Mouse (Mus musculus): ENCODE data around the gene Lcp2. TPM values are rescaled to one million over a fixed set of nuclear protein-coding genes. Genes with fewer than 3 reads are reported as not detected.

Gene Lcp2
- total and polyA plus RNA-seq, 3 experiments, result 55.7 to 70.0 (median 66.4) TPM

DNA sequence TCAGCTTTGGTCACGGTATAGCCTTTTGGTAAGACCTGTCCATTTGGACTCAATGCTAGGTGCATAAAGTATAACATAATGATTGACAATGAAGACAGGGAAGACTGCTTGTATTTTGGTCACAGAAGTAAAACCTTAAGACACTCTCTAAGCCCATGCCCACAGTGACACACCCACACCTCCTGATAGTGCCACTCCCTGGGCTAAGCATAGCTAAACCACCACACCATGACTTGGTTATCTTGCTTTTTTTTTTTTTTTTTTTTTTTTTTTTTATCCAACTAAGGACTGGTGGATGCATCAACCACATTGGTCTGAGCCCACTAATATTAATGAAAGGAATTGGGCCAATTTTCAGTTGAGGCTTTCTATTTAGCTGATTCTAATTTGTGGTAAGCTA lies 62.5 kb downstream of the Lcp2 start (continued):
- peak; percentile 51; the same call in 1 of the 2 replicates for TF ChIP-seq HCFC1 (IDR thresholded peaks at IDR 0.05; ENCODE audit: low read depth, low read length)

DNA sequence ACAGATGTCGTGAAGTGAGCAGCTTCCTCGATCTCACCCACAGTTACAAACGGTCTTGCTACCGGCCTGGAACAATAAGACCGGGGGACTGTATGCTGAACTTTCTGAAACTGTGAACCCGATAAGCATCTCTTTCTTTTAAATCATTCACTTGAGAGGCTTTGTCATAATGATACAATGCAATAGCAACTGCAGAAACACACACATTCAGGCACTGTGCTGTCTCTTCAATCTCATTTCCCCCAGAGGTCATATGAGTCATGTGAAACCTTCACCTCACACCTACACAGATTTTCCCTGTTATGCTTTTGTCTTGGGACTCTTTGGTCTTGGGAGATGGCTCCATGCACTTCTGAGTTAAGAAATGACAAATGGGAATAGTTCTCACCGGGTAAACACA lies 65.2 kb downstream of the Lcp2 start:
- Histone ChIP-seq H3K27ac (ENCODE audit: control insufficient read depth, low read depth, low read length) (no peak overlapping the region), H3K27me3 (ENCODE audit: control insufficient read depth in 1 of 2, insufficient read depth in 2 of 2, low read length in 2 of 2) (no peaks in the 10 kb centered on the region), H3K9me3 (replicated peaks; ENCODE audit: insufficient read depth, low read length) (no peaks in the 10 kb centered on the region), H3K9ac (ENCODE audit: control insufficient read depth, low read depth, low read length, poor library complexity, severe bottlenecking) (no peak overlapping the region), H3K79me2 (ENCODE audit: control insufficient read depth, insufficient read depth, low read length, poor library complexity) (no peaks in the 10 kb centered on the region), H3K36me3 (ENCODE audit: control insufficient read depth in 1 of 2, insufficient read depth in 2 of 2, low read length in 2 of 2) (peaks cover 0 to 27% of the 10 kb centered on the region in 2 experiments; a peak in 2 of 4 replicates), H3K4me3 (ENCODE audit: control insufficient read depth in 1 of 2, insufficient read depth in 1 of 2, low read depth in 2 of 2, low read length in 2 of 2) (no peak overlapping the region), H3K4me1 (ENCODE audit: control insufficient read depth in 1 of 2, insufficient read depth in 2 of 2, low read length in 2 of 2) (peaks cover 23 to 25% of the 10 kb centered on the region in 2 experiments)
- no peak for DNase-seq (ENCODE audit: low read depth, low spot score)
- no peak for TF ChIP-seq TAL1 (IDR thresholded peaks at IDR 0.05; ENCODE audit: low read length)
- no peak for TF ChIP-seq ZKSCAN1 (IDR thresholded peaks at IDR 0.05; ENCODE audit: low read depth, low read length)
- no peak for TF ChIP-seq GATA1 (IDR thresholded peaks at IDR 0.05; ENCODE audit: low read depth, low read length)

DNA sequence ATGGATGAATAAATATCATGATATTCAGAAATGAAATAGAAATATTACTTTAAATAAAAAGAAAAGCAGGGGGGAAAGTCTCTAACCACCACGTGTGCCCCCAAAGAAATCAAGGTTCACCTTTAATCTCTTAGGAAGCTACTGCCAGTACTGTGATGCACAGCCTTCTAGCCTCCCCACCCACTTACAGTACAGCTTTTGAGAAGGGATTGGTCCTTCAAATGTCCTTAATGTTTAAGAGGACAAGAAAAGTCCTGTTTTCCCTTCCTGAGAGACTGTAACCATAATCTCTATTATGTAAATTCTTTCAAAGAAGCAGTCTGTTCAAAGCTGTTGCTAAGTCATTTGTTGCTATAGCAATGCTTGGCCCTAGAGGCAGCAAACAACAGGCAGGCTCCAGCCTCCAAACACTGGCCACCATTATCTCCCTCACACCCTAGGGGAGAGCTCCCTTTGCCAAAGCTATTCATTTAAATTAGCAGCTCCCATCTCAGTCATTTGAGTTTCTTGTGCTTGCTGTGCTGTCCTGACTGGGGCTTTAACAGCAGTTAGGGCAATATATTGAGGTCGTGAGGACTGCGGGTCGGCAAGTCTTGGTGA lies 66.2 kb downstream of the Lcp2 start:
- Histone ChIP-seq H3K36me3 (ENCODE audit: control insufficient read depth in 1 of 2, insufficient read depth in 2 of 2, low read length in 2 of 2) (peaks cover 0 to 36% of the 10 kb centered on the region in 2 experiments; a peak in 2 of 4 replicates), H3K4me1 (ENCODE audit: control insufficient read depth in 1 of 2, insufficient read depth in 2 of 2, low read length in 2 of 2) (peaks cover 26 to 34% of the 10 kb centered on the region in 2 experiments), H3K9me3 (replicated peaks; ENCODE audit: insufficient read depth, low read length) (no peaks in the 10 kb centered on the region), H3K79me2 (ENCODE audit: control insufficient read depth, insufficient read depth, low read length, poor library complexity) (no peaks in the 10 kb centered on the region), H3K27me3 (ENCODE audit: control insufficient read depth in 1 of 2, insufficient read depth in 2 of 2, low read length in 2 of 2) (no peaks in the 10 kb centered on the region), H3K9ac (ENCODE audit: control insufficient read depth, low read depth, low read length, poor library complexity, severe bottlenecking) (no peak overlapping the region), H3K4me3 (ENCODE audit: control insufficient read depth in 1 of 2, insufficient read depth in 1 of 2, low read depth in 2 of 2, low read length in 2 of 2) (no peak overlapping the region), H3K27ac (ENCODE audit: control insufficient read depth, low read depth, low read length) (no peak overlapping the region)
- no peak for DNase-seq (ENCODE audit: low read depth, low spot score)
- no peak for TF ChIP-seq GABPA (IDR thresholded peaks at IDR 0.05; ENCODE audit: low read depth, low read length)
- no peak for TF ChIP-seq RAD21 (IDR thresholded peaks at IDR 0.05; ENCODE audit: low read depth, low read length)
- no peak for TF ChIP-seq ZKSCAN1 (IDR thresholded peaks at IDR 0.05; ENCODE audit: low read depth, low read length)
- no peak for TF ChIP-seq RCOR1 (IDR thresholded peaks at IDR 0.05; ENCODE audit: low read depth, low read length)
- no peak for TF ChIP-seq NRF1 (IDR thresholded peaks at IDR 0.05; ENCODE audit: insufficient read depth, low read depth, low read length, poor library complexity, severe bottlenecking)
- TF ChIP-seq EP300 (IDR thresholded peaks at IDR 0.05; ENCODE audit: low read depth in 1 of 2, low read length in 2 of 2), result no peak
- no peak for TF ChIP-seq E2F4 (IDR thresholded peaks at IDR 0.05; ENCODE audit: borderline replicate concordance, low read depth, low read length)
- TF ChIP-seq USF2 (IDR thresholded peaks at IDR 0.05; ENCODE audit: borderline replicate concordance in 1 of 2, insufficient read depth in 1 of 2, low read depth in 1 of 2, low read length in 2 of 2), result no peak
- TF ChIP-seq USF1 (IDR thresholded peaks at IDR 0.05; ENCODE audit: low read depth, low read length), result no peak
- TF ChIP-seq CTCF (IDR thresholded peaks at IDR 0.05 in 2 of 3, conservative IDR thresholded peaks at IDR 0.05 in 1 of 3; ENCODE audit: control insufficient read depth in 1 of 3, insufficient read depth in 1 of 3, low read depth in 2 of 3, low read length in 3 of 3, poor library complexity in 1 of 3, severe bottlenecking in 1 of 3), result no peak
- TF ChIP-seq ELF1 (IDR thresholded peaks at IDR 0.05; ENCODE audit: low read depth, low read length), result no peak
- TF ChIP-seq ZNF384 (IDR thresholded peaks at IDR 0.05; ENCODE audit: low read depth, low read length), result no peak
- TF ChIP-seq POLR2AphosphoS5 (IDR thresholded peaks at IDR 0.05; ENCODE audit: borderline replicate concordance, low read depth, low read length), result no peak
- no peak for TF ChIP-seq CHD2 (IDR thresholded peaks at IDR 0.05; ENCODE audit: low read length)
- TF ChIP-seq MEF2A (IDR thresholded peaks at IDR 0.05; ENCODE audit: extremely low read depth, insufficient replicate concordance, low read depth, low read length, poor library complexity, severe bottlenecking), result no peak
- no peak for TF ChIP-seq JUND (IDR thresholded peaks at IDR 0.05; ENCODE audit: low read depth, low read length)
- TF ChIP-seq ZMIZ1 (IDR thresholded peaks at IDR 0.05; ENCODE audit: low read depth, low read length), result no peak
- TF ChIP-seq POLR2A (IDR thresholded peaks at IDR 0.05; ENCODE audit: control insufficient read depth in 1 of 2, insufficient read depth in 1 of 2, low read depth in 1 of 2, low read length in 2 of 2, poor library complexity in 1 of 2), result no peak
- TF ChIP-seq KAT2A (conservative IDR thresholded peaks at IDR 0.05; ENCODE audit: low read depth, low read length), result no peak
- TF ChIP-seq ETS1 (IDR thresholded peaks at IDR 0.05; ENCODE audit: low read depth, low read length), result no peak
